ENCODE assay signal across 19 mouse cellular contexts in genomic region chr2:178576067-178576466, GRCm38 (mm10).
A peak's percentile ranks its signal among the peaks of the same experiment; 100 is the strongest.
DNase-seq lines count a peak whose midpoint lies in the region; ATAC-seq and TF ChIP-seq lines count a peak whose summit lies in the region.
"Had no signal": no experiment of that assay in that cellular context is flagged by ENCODE, and none has a peak within 500 bp of the region (broad histone marks: within the 10 kb centered on the region; RNA-seq: fewer than 3 reads in every experiment).

No protein-coding gene starts in this region.

- peak; percentile 34 for DNase-seq in hindbrain, postnatal 0 days (ENCODE audit: low spot score)
- DNase-seq in hindbrain, embryonic 10.5 days (ENCODE audit: low spot score): no peak
- DNase-seq in midbrain, embryonic 11.5 days (ENCODE audit: low spot score, missing footprints): peak; percentile 78
- DNase-seq in midbrain, postnatal 0 days (ENCODE audit: low spot score): no peak
- peak; percentile 59 for DNase-seq in lung, postnatal 10 days
- peak; percentile 48 to 63 for DNase-seq in lung, postnatal 4 days
- no peak for DNase-seq in retina, embryonic 14.5 days (ENCODE audit: low spot score)
- DNase-seq: cerebellum, adult 11-12 months; cerebellum, adult 9-11 months; cerebellum, postnatal 36 days; gastrocnemius, adult 2 months; gastrocnemius, postnatal 25 days; heart, postnatal 10 days; heart, postnatal 4 days had no signal

- H3K4me2 ChIP-seq in hindbrain, postnatal 0 days (ENCODE audit: low read depth, low read length): no peak overlapping the region
- H3K4me2 ChIP-seq in midbrain, embryonic 11.5 days: no peak overlapping the region
- no peak overlapping the region for H3K4me2 ChIP-seq in midbrain, postnatal 0 days (ENCODE audit: low read depth, low read length, poor library complexity, severe bottlenecking)
- H3K4me2 ChIP-seq: embryonic facial prominence, embryonic 13.5 days; forebrain, embryonic 12.5 days; hindbrain, embryonic 14.5 days had no signal

- 65% methylated on average over 7 of the region's 7 CpGs for WGBS in hindbrain, postnatal 0 days
- WGBS in hindbrain, embryonic 10.5 days: 82% methylated on average over 7 of the region's 7 CpGs
- 84% methylated on average over 7 of the region's 7 CpGs for WGBS in midbrain, embryonic 11.5 days
- 63% methylated on average over 7 of the region's 7 CpGs for WGBS in midbrain, postnatal 0 days

- 0 out of 2 replicates have a peak, but pooled peaks have one; percentile 24 for ATAC-seq in hindbrain, postnatal 0 days
- ATAC-seq in midbrain, embryonic 11.5 days (ENCODE audit: low FRiP score): no peak
- ATAC-seq in midbrain, postnatal 0 days (ENCODE audit: low FRiP score): no peak
- ATAC-seq: inflammation-experienced regulatory T-cells, adult 6 months had no signal

- H3K9me3 ChIP-seq in hindbrain, postnatal 0 days (ENCODE audit: low read length): no peaks in the 10 kb centered on the region
- no peaks in the 10 kb centered on the region for H3K9me3 ChIP-seq in hindbrain, embryonic 10.5 days
- no peaks in the 10 kb centered on the region for H3K9me3 ChIP-seq in midbrain, embryonic 11.5 days (ENCODE audit: control insufficient read depth, low read length)
- no peaks in the 10 kb centered on the region for H3K9me3 ChIP-seq in midbrain, postnatal 0 days (ENCODE audit: low read length)
- H3K9me3 ChIP-seq: embryonic facial prominence, embryonic 13.5 days; forebrain, embryonic 12.5 days had no signal

- no peaks in the 10 kb centered on the region for H3K27me3 ChIP-seq in hindbrain, postnatal 0 days (ENCODE audit: insufficient read depth, low read length)
- H3K27me3 ChIP-seq in hindbrain, embryonic 10.5 days (ENCODE audit: insufficient read depth, poor library complexity, severe bottlenecking): 0 out of 2 replicates have a peak, but pooled peaks cover 3% of the 10 kb centered on the region
- no peaks in the 10 kb centered on the region for H3K27me3 ChIP-seq in midbrain, embryonic 11.5 days (ENCODE audit: control insufficient read depth, insufficient read depth, low read length)
- no peaks in the 10 kb centered on the region for H3K27me3 ChIP-seq in midbrain, postnatal 0 days (ENCODE audit: insufficient read depth, low read length)

- H3K27ac ChIP-seq in hindbrain, postnatal 0 days: no peak overlapping the region
- H3K27ac ChIP-seq in hindbrain, embryonic 10.5 days: no peak overlapping the region
- H3K27ac ChIP-seq in midbrain, embryonic 11.5 days (ENCODE audit: low read depth, low read length): no peak overlapping the region
- no peak overlapping the region for H3K27ac ChIP-seq in midbrain, postnatal 0 days (ENCODE audit: low read depth, low read length)
- H3K27ac ChIP-seq: embryonic facial prominence, embryonic 13.5 days; forebrain, embryonic 12.5 days; gastrocnemius, adult 2 months; hindbrain, embryonic 14.5 days had no signal

- H3K36me3 ChIP-seq in hindbrain, postnatal 0 days (ENCODE audit: insufficient read depth, low read length): no peaks in the 10 kb centered on the region
- H3K36me3 ChIP-seq in hindbrain, embryonic 10.5 days: no peaks in the 10 kb centered on the region
- no peaks in the 10 kb centered on the region for H3K36me3 ChIP-seq in midbrain, embryonic 11.5 days (ENCODE audit: control insufficient read depth, insufficient read depth, low read length)
- H3K36me3 ChIP-seq in midbrain, postnatal 0 days (ENCODE audit: insufficient read depth, low read length): no peaks in the 10 kb centered on the region
- H3K36me3 ChIP-seq: embryonic facial prominence, embryonic 13.5 days; forebrain, embryonic 12.5 days; G1E had no signal

- no peak for TF ChIP-seq CTCF in hindbrain, postnatal 0 days (IDR thresholded peaks at IDR 0.05; ENCODE audit: low read depth)
- no peak for TF ChIP-seq CTCF in midbrain, postnatal 0 days (IDR thresholded peaks at IDR 0.05)

- H3K9ac ChIP-seq in hindbrain, postnatal 0 days (replicated peaks; ENCODE audit: low read length): no peak overlapping the region
- no peak overlapping the region for H3K9ac ChIP-seq in midbrain, embryonic 11.5 days (ENCODE audit: low read length)
- no peak overlapping the region for H3K9ac ChIP-seq in midbrain, postnatal 0 days (replicated peaks; ENCODE audit: low read length, poor library complexity, severe bottlenecking)
- H3K9ac ChIP-seq: embryonic facial prominence, embryonic 13.5 days; forebrain, embryonic 12.5 days; hindbrain, embryonic 14.5 days had no signal

- H3K4me1 ChIP-seq in hindbrain, postnatal 0 days (ENCODE audit: insufficient read depth, low read length): peaks cover 11% of the 10 kb centered on the region; the same call in 1 of the 2 replicates
- 0 out of 2 replicates have a peak, but pooled peaks cover 12% of the 10 kb centered on the region for H3K4me1 ChIP-seq in hindbrain, embryonic 10.5 days (replicated peaks)
- H3K4me1 ChIP-seq in midbrain, embryonic 11.5 days (ENCODE audit: control insufficient read depth, insufficient read depth, low read length): no peaks in the 10 kb centered on the region
- H3K4me1 ChIP-seq in midbrain, postnatal 0 days (ENCODE audit: insufficient read depth, low read length): peaks cover 2% of the 10 kb centered on the region; the same call in 1 of the 2 replicates

- H3K4me3 ChIP-seq in hindbrain, postnatal 0 days (ENCODE audit: low read length): no peak overlapping the region
- no peak overlapping the region for H3K4me3 ChIP-seq in hindbrain, embryonic 10.5 days
- no peak overlapping the region for H3K4me3 ChIP-seq in midbrain, embryonic 11.5 days (ENCODE audit: low read depth, low read length)
- no peak overlapping the region for H3K4me3 ChIP-seq in midbrain, postnatal 0 days (ENCODE audit: low read depth, low read length)
- H3K4me3 ChIP-seq: embryonic facial prominence, embryonic 13.5 days; forebrain, embryonic 12.5 days; gastrocnemius, adult 2 months had no signal

Comparison
In these comparisons a context has a peak if more than half of its experiments do, and no peak if none do; other contexts are left out.
1. DNase-seq: peak in hindbrain, postnatal 0 days (single experiment), midbrain, embryonic 11.5 days (single experiment), lung, postnatal 10 days (single experiment) and lung, postnatal 4 days (2 of 2); none in hindbrain, embryonic 10.5 days (single experiment), midbrain, postnatal 0 days (single experiment) and retina, embryonic 14.5 days (single experiment).